Mouse (Mus musculus): ENCODE measurements at regions not wholly inside any gene's neighbourhood (a gene's known extent, or its start where the extent isn't known, plus 50 kb on each side); places are given as distances from the start of the nearest gene placed in this dataset.

DNA sequence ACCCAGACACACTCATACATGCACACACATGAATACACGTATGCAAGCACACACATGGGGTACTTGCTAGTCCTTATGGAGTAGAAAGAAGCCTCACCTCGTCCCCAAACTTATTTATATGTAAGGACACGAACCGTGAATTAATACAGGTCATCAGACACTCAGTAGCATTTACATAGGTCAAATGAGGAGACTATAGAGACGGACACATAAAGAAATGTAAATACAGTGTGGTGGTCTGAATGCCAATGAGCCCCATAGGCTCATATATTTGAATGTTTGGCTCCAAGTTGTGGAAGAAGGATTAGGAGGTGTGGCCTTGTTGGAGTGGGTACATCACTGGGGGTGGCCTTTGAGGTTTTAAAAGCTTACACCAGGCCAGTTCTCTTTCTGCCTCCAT lies 133.3 kb upstream of the Sox4 start:
- no peak for TF ChIP-seq CTCF (IDR thresholded peaks at IDR 0.05; ENCODE audit: borderline replicate concordance, extremely low read depth, insufficient read depth, insufficient read length)
- no peak for TF ChIP-seq POLR2A (IDR thresholded peaks at IDR 0.05; ENCODE audit: borderline replicate concordance, extremely low read depth, insufficient read depth, insufficient read length, poor library complexity, severe bottlenecking)

All from brain, embryonic 14.5 days (tissue).